Mouse (Mus musculus) kidney, postnatal 36 days (tissue): ENCODE measurements at regions not wholly inside any gene's neighbourhood (a gene's known extent, or its start where the extent isn't known, plus 50 kb on each side); places are given as distances from the start of the nearest gene placed in this dataset.
"Not testable (repeated sequence)": the region's sequence is repeated elsewhere in the genome, so short reads cannot be mapped to it uniquely, and the experiment has no call there.

ENCODE experiments used
- DNase-seq, 2 experiments: peaks; one replicate each; pipeline ENCODE4 v3.0.0; 2021 to 2022; ENCODE audit warnings: mixed read lengths in 2 of 2

GRCm38 (mm10) chr5:117040878-117041277, 75.0 kb downstream of the Suds3 start:
- no peak for DNase-seq

GRCm38 (mm10) chr5:117037261-117037660, 78.7 kb downstream of the Suds3 start:
- peak in 1 of 2 experiments; percentile 60 for DNase-seq

- no peak for DNase-seq
Measured at GRCm38 (mm10) chr5:117032130-117032529, 83.8 kb downstream of the Suds3 start.

GRCm38 (mm10) chr5:117025689-117026383, 90.1 kb downstream of the Suds3 start:
- DNase-seq = no peak

GRCm38 (mm10) chr5:117018419-117019150, 97.3 kb downstream of the Suds3 start:
- DNase-seq = no peak

GRCm38 (mm10) chr5:117011128-117011527, 104.8 kb downstream of the Suds3 start:
- no peak for DNase-seq

- DNase-seq = peak; percentile 1 to 8
Measured at GRCm38 (mm10) chr5:117000770-117001201, 115.1 kb downstream of the Suds3 start.

- no peak for DNase-seq
Measured at GRCm38 (mm10) chr5:116994508-116994907, 121.4 kb downstream of the Suds3 start.

GRCm38 (mm10) chr5:116993674-116994073, 122.2 kb downstream of the Suds3 start:
- no peak for DNase-seq

GRCm38 (mm10) chr5:116991461-116991860, 124.5 kb downstream of the Suds3 start:
- no peak for DNase-seq

GRCm38 (mm10) chr5:116971474-116971873, 144.4 kb downstream of the Suds3 start:
- not testable (repeated sequence) for DNase-seq

- DNase-seq = no peak
Measured at GRCm38 (mm10) chr5:116964171-116964570, 151.7 kb downstream of the Suds3 start.

GRCm38 (mm10) chr5:116963106-116963505, 152.8 kb downstream of the Suds3 start:
- DNase-seq = no peak

- DNase-seq = no peak
Measured at GRCm38 (mm10) chr5:116960041-116960440, 155.9 kb downstream of the Suds3 start.

GRCm38 (mm10) chr5:116958141-116958540, 157.8 kb downstream of the Suds3 start:
- no peak for DNase-seq

- no peak for DNase-seq
Measured at GRCm38 (mm10) chr5:116956572-116956971, 159.3 kb downstream of the Suds3 start.

- DNase-seq = no peak
Measured at GRCm38 (mm10) chr5:116950280-116950881, 165.5 kb downstream of the Suds3 start.

GRCm38 (mm10) chr5:116934585-116934984, 181.3 kb downstream of the Suds3 start:
- DNase-seq = no peak

GRCm38 (mm10) chr5:116934151-116934550, 181.8 kb downstream of the Suds3 start:
- DNase-seq = no peak

GRCm38 (mm10) chr5:116933105-116933504, 182.8 kb downstream of the Suds3 start:
- no peak for DNase-seq

GRCm38 (mm10) chr5:116923761-116924160, 192.2 kb downstream of the Suds3 start:
- DNase-seq = no peak

- no peak for DNase-seq
Measured at GRCm38 (mm10) chr5:116922059-116922671, 193.7 kb downstream of the Suds3 start.

GRCm38 (mm10) chr5:116914876-116915275, 201.0 kb downstream of the Suds3 start:
- DNase-seq = peak in 1 of 2 experiments; percentile 49
